Mouse (Mus musculus): ENCODE results near the gene Fam133b.
A peak's percentile ranks its signal among the peaks of the same experiment; 100 is the strongest.

Gene Fam133b

DNA sequence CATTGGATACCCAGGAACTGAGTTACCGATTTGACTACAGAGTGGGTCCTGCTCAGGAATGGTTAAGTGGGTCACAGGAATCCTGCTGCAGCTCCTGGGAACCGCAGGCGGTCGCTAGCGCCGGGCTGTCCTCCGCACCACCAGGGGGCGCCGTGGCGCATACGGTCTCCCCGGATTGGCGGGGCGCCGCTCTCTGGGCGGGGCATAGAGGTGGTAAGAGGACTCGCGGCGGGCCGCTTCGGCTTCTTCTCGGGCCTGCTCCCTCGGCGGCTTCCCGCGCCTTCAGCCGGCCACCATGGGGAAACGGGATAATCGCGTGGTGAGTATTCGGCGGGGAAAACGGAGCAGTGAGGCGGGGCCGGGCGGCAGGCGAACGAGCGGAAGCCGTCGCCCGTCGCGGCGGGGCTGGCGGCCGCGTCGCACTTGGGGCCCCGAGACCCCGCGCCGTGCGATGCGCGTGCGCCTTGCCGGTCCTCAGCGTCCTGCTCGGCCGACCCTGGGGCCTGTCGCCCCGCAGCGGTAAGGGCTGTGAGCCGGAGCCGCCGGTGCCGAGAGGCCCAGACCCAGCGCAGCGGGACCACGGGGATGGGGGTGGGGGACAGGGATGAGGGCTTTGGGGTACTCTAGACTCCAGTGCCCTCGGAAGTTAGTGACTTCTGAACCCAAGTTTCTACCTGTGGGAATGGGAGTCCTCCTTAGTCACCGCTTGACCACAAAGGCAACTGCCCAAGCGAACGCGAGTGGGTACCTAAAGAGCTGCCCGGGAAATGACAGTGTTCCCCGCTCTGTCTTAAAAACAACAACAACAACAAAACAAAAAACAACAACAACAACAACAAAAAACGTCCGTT is at the start of gene Fam133b:
TSS of gene Fam133b (plus strand) at position 205 of the 851 bp plus-strand sequence.
- peak; percentile 99 for DNase-seq

DNA sequence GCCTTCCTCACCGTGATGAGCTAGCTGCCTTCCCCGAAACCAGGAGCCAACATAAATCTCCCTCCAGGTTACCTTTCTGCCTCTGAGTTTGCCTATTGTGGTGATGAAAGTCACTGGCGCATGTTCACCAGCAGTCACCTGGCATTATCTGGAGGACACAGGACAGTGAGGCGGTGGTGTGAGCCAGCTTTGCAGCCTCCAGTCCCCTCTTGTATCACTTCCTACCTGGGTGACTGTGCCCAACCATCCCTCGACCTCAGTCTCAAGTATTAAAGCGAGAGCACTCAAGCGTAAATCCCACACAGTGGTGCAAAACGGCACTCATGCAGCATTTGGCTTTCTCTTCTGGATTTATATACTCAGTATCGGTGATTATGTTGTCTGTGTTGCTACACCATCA is 49.7 kb upstream of the Fam133b start:
- no peak for DNase-seq

DNA sequence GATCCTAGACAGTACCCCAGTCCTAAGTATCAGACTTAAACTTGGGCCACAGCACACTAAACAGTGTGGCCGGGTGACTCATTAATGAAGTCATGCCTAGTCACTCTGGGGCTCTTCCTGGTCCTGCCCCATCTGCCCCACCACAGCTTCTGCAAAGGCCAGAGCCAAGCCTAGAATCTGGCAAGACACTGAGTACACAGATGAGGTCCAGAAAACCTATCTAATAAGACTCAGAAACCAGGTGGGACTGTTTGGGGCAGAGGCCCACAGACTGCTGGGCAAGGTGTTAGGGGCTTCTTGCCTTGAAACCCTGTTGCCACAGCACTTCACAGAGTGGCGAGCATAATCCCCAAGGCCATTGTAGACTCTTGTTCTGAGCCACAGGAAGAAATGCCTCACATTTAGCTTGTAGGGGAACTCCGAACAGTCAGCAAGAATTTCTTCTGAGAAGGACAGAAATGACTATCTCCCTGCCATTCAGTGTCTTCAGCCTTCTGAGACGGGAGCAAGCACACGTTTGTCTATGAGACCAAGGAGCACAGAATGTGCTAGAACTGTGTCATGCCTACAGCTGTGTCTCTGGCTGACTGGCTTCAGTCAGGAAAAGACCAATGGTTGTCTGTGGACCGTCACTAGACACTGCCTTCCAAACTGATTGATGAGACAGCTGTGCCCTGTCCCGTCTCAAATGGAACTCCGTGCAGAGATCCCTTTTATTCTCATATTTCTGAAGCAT is 49.0 kb upstream of the Fam133b start:
- peak; percentile 96 for DNase-seq

DNA sequence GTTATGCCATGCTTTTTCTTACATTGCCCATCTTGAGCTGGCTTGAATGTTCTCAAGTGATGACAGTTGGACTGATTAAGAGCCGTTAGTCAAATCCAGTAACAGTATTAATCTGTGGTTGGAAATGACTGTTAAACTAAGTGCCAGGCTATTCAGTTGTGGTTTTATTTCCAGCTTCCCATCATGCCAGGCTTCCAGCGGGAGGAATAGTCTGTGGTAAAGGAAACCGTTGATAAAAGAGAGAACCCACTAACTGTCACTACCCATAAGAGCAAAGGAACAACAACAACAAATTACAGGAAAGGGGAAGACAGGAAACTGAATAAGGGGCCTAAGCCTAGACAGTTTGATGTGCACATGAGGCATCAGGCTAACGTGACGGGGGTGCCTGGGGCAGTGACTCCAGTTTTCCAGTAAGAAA is 46.1 kb upstream of the Fam133b start:
- DNase-seq = no peak

DNA sequence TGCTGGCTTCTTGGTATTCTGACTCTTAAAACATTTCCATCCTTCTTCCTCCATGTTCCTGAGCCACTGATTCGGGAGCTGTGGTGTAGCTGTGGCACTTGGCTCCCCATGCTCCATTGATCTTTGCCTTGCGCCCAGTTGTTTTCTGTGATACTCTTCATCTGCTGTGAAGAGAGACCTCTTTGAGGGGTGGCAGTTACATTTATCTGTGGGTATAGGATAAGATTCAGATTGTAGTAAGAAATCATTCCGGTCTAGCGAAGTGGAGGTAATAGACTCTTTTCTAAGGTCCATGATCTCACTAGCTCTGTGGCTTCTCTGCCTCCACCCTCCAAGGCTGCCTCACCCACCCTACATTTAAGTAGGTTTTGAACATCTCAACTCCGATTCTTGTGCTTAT is 43.3 kb upstream of the Fam133b start:
- DNase-seq = no peak

DNA sequence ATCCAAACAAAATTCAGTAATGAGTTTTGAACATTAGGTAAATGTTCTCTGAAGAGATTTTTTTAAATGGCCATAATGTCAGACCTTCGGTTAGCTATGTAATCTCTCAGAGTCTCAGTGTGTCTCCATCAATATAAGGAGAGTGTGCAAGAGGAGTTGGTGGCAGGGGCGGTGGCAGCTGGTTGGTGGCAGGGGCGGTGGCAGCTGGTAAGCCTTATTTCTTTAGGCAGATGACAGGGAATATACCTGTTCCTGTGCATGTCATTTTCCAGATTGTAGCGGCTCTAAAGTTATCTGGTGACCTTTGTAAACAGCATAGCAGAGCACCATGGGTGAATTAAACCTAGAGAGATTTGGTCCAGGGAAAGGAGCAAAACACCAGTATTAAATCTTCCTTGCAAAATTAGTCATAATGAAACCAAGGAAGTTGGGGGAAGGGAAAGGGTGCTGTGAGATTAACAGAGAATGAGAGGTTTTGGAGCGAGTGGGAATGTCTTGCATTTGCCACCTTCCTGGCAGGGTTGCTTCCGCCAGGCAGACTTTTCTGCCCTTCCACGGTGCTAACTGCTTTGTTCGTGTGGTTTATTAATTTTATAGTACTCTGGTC is 42.6 kb upstream of the Fam133b start:
- DNase-seq = peak; percentile 70

DNA sequence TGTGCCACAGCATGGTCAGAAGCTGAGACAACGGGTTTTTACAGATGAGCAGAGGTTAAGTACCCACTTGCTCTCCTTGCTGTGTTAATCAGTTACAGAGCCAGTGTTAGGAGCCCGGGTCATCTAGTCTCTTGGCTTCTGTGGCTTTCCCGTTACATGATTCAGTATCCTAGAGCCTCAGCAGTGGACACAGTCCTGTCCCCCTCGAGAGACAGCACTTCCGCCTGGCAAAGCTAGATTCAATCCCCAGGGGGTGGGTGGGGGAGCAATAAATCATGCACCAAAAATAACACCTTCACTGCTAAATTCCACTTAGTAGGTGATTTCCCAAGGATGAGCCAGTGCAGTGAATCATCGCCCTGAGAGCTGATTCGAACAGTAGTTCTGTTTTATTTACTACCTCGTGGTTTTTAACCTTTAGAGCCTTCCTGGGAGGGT is 42.0 kb upstream of the Fam133b start:
- peak; percentile 97 for DNase-seq

DNA sequence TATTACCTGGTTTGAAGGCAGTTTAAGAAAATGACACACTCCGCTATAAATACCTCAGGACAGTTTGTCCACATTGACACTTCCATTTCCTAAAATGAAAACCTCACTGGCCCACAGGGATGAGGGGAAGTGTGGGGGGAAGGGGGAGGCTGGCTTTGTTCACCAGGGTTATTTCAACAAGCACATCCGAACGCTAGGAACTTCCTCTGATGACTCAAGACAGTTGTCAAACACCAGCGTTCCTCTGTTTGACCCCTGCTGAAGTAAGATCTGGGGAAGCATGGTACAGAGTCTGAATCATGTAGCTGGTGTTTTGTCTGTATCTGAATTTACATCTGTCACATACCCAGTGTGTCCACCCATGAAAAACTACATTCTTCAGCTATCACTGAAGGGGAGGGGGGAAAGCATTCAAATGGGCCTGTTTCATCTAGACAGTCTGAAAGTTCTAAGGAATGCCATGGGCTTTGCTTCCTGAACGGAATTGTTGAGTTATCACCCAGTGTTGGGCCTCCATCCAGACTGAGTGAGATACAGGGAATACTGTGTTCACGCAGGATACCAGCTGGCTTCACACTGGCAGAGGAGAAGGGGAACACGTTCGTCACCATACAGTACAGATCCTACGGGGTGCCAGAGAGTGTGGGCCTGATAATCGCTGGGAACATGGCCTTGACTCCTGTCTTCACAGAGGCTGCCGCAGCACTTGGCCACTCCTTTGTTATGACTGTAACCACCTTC is 40.9 kb upstream of the Fam133b start:
- peak; percentile 99 for DNase-seq

DNA sequence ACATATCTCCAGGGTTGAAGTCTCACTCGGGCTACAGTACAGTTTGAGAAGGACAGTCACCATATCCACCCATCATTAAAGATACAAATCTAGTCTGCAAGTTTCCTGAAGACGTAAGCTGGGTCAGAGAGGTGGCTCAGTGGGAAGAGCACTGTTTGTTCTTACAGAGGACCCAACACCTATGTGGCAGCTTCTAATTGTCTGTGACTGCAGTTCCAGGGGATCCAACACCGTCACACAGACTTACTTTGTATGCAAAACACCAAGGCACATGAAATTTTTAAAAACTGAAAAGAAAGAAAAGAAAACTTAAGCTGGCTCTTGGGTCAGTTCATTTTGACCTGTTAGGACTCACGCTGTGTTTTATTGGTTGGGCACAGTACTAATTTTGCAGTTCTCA is 40.3 kb upstream of the Fam133b start:
- peak; percentile 51 for DNase-seq

DNA sequence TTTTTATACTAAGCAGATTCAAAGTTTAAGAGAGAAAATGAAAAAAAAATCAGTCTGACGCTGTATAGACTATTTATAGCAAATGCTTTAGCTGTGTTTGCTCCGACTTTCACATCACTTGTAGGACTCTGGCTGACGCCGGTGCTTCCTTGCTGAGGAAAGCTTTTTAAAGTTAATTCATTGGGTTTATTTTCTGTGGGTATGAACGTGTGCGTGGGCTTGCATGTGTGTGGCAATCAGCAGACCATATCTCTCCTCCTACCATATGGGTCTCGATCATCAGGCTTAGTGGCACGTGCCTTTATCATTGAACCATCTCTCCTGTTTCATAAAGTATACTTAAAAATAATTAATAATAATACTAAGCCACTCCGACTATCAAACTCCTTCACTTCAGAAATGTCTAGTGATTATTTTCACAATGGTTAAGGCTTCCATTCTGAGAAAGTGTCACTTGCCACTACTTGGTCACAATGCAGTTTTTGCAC is 39.8 kb upstream of the Fam133b start:
- DNase-seq = peak; percentile 71

DNA sequence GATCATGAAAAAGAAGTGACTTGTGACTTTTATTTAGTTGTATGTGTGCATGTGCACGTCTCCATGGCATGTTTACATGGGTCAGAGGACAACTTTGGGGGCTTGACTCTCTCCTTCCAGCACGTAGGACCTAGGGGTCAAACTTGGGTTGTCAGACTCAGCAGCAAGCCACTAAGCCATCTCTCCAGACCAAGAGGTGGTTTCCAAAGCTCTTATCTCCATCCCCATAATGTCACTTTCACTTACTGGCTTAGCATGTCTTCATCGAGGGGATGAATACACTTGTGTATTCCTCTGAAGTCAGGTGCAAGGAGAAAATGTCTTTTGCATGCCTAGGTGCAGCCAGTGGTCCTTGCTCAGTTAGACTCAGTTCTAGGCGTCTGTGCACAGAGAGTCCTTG is 39.2 kb upstream of the Fam133b start:
- DNase-seq = peak; percentile 55

DNA sequence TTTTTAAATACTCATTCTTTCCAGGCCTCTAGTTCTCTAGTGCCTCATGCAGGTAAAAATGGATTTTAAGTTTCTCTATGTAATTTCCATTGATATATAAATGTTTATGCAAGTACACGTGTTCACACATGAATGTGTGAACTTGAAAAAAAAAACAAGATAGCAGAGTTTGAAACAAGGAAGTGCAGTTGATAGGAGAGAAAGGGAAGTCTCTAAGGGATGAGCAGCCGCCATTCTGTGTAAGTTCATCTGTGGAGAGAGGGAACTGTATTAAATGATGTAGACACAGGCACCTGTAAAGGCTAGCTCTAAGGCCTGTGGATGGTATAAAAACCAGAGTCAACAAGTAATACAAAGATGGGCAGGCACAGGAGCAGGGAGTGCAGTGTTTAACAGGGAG is 38.1 kb upstream of the Fam133b start:
- no peak for DNase-seq

DNA sequence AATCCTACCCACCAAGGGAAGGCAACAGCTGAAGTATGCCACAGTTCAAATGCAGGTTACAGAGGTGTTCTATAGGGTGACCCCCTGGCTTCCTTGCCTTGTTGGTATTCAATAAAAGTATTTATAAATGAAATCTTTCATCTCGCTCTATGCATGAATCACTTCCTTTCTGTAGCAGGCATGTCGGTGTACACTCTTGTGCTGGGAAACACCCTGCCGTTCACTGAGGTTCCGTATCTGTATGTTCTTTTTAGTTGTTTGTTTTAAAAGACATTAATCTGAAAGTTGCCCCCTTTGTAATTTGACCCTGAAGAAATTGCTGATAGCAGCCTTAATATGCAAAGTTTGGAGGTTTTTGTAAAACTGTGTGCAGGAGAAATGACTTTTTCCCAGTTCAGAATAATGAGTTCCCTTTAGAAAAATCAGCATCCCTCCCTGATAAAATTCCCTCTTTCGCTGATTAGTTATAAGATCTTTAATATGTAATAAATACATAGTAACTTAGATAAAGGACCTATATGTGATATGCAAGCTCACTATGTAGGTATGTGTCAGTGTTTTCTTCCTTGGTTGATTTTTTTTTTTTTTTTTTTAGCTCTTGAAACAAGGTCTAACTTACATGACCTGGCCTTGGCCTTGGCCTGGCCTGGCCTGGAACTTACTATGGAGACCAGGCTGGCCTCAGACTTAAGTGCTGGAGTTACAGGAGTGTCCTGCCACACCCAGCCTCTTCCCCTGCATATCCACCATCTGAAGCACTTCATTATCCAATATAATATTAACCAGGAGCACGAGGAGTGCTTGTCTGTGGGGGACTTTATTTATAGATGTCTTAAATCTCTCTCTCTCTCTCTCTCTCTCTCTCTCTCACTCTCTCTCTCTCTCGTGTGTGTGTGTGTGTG is 34.9 kb upstream of the Fam133b start:
- DNase-seq = no peak

DNA sequence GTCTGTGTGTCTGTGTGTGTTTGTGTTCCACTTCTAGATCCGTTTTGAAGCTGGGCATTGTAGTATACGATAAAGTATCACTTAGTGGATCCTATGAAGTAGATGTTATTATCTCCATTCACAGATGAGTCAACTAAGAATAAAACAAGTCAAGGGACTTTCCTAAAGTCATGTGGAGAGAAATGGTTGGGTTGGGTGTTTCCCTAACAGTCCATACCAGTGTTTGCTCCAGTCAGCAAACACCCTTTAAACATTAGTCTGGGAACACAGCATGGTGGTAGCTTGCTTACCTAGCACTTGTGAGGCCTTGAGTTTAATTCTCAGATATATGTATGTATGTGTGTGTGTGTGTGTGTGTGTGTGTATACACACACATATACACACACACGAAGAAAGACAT is 34.1 kb upstream of the Fam133b start:
- no peak for DNase-seq

DNA sequence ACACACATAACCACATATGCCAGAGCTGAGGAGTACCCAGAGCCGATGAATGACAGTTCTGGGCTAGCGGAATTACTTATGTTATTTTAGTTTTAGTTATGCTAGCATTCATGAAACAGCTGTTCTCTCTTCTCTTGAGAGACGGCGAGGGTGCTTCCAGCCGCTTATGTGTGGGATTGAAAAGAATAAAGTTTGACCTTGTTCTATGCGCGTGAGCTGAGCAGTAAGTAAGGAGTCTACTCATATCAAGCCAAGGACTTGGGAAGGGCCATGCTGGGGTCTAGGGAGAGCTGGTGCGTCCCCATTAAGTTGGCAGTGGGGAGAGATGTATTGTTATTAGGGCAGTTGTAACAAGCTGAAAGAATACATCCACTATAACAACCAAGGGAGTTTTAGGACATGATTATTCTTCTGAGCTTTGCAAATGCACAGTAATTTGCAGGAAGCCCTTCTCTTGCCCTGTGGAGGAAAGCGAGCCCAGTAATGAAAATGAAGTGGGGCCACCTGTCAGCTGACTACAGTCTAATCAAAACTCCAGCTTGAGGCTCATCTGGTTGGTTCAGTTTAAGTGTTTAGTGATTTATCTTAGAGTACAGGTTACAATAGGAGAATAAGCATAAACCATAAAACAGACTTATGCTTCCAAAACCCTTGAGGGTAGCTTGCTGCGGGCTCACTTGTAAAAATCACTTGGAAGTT is 32.4 kb upstream of the Fam133b start:
- peak; percentile 72 for DNase-seq

DNA sequence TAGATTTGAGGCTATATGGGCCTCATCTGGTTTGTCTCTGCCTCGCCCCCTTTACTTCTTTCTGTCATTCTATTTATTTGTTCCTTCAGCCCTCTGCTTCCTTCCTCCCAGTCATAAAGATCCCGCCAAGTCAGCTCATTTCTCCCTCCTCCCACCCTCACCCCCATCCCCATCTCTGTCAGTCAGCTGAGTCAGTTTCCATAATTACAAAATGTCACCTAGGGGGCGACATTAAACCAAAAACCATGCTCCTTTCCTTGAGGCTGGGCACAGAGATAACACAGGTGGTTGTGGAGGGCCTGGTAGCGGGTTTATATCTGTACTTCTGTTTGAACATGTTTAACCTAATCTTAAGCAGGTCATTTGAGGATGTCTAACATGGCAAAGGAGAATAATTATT is 31.0 kb upstream of the Fam133b start:
- peak; percentile 87 for DNase-seq

DNA sequence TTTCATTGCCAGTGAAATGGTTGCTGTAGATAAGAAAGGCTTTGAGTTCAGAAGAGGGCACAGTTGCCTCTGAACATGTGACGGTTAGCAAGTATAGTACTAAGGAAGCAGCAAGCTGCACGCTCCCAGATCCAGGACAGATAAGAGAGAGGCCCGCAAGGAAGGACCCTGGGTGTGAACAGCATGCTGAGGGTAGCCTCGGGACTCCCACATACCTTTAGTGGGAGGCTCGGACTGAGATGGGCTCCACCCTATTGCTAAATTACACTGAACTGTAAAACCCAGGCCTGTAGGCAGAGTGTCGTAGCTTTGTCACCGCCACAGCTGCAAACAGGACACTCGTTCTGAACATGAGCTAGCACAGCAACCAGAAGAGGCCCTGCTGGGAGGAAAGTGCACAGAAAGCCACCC is 28.7 kb upstream of the Fam133b start:
- DNase-seq = peak; percentile 92

DNA sequence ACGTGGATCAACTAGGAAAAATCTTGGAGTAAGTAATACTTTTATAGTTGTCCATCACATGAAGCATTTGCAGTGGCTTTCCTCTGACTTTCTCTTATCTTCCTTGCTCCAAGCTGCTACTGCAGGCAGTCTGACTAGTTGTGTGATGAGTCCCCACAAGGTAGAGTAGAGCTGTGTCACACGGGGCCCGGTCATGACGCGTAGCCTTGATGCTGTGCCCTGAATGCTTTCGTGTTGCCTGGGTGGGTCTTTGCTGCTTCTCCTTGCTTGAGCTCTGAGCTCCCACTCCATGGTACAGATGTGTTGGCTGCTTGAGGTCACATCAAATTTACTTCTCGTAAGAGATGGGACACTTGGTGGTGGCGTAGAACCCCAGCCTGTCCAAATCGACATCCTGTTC is 28.2 kb upstream of the Fam133b start:
- peak; percentile 75 for DNase-seq

DNA sequence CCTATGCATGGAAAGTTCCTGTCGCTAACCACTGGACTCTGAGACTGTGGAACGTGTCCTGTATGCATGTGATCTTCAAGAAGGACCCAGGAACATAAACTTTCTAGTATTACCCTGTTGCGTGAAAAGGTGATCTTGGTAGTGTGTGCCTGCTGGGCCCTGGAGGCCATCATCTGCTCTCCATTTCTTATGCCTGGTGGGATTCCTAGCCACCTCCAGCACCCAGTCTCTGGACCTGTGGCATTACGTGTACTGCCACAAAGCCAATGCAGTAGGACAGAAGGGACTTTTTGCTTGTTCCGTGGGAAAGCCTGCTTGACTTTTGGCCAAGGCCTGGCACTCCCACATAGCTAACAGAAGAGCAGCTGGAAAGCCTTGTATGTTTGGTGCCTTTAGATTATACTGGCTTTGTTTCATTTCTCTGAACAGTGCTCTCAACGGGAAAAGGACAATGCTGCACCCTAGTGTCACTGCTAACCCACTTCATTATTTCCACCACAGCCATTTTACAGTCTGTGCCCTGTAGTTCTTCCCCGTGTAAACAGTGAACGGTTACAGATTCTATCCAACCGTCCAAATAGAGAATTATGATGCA is 27.1 kb upstream of the Fam133b start:
- DNase-seq = peak; percentile 93

DNA sequence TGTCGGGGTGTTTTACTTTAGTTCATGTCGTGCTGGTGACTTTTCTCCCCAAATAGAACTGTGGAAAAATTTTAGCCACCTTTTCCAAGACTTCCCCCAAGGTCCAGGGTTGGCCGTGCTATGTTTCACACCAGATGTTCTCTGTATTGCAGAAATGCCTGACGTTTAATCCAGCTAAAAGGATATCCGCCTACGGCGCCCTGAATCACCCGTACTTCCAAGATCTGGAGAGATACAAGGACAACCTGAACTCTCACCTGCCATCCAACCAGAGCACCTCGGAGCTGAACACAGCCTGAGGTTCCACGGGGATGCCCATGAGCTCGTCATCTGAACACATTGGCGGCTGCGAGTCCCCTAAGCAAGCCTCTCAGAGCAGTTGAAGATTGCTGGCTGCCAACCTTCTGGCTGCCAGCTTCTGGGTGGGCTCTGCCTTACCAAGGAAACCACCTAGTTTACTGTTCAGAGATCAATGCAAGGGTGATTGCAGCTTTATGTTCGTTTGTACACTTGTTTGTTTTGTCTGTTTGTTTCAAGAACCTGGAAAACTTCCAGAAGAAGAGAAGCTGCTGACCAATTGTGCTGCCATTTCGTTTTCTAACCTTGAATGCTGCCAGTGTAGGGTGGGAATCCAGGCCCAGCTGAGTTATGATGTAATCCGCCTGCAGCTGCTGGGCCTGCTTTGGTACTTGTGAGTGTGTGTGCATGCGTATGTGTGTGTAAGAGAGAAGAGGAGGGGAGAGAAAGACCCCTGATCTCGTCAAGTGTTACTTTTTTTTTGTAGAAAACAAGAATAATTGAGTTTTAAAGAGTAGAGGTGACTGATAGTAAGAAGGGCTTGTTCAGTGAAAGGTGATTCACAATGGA is 22.9 kb upstream of the Fam133b start:
- DNase-seq = peak; percentile 71
